Mouse (Mus musculus): ENCODE measurements around the gene Stip1.
"Not testable (repeated sequence)": the region's sequence is repeated elsewhere in the genome, so short reads cannot be mapped to it uniquely, and the experiment has no call there.

Gene Stip1

GRCm38 (mm10) chr19:7012426-7012825 lies 27.3 kb downstream of the Stip1 start:
- DNase-seq: no peak

DNA sequence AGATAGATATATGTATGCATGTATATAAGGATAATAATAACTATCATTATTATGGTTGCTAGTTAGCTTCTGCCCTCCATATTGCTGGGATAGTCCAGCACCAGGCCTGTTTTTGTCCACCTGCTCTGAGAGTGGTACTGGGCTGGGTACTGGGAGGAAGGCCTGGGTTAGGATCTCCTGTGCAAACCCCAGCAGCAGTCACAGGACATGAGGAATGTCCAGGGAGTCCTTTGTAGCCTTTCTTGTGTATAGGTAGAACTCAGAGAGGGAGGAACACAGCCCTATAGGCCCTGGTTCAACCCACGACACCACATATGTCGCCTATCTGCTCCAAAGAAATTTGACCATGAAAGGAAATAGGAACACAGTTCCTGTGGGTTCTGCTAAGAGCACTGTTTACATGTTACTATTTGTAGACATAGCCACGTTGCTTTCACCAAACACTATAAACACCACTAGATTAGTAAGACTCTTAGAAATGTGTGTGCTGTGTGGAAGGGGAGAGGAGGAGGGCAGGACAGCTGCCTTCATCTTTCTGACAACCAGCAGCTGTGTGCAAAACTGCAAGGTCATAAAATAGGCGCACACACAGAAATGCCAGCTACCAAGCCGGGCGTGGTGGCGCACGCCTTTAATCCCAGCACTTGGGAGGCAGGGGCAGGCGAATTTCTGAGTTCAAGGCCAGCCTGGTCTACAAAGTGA lies 32.7 kb downstream of the Stip1 start:
- DNase-seq: no peak

DNA sequence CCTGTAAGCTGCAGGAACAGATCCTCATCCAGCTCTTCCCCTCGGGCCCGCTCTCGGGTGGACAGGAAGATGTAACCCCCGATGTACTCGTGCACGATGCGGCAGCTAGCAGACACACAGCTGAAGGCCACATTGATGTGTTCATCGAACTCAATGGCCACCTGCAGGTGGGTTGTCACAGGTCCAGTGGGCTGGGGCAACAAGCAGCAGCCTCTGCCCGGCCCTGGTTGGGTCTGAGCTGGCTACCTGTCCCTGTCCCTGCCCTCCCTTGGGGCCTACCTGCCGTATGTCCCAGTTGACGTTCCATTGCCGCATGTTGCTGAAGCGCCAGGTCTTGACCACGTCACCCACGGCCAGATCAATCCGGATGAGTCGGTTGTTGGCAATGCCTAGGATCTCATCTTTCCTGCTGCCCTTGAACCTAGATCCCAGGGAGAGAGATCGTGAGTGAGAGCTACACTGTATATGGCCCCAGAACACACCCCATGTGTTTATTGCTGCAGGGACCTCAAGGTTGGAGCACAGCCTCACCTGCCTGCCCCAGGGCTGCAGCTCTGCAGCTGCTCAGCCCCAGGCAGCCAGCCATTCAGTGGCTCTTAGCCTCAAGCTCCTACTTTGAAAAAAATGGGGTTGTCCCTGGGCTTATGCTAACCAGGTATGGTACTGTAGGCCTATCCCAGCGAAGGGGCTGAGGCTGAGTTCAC lies 40.3 kb downstream of the Stip1 start:
- no peak for DNase-seq

DNA sequence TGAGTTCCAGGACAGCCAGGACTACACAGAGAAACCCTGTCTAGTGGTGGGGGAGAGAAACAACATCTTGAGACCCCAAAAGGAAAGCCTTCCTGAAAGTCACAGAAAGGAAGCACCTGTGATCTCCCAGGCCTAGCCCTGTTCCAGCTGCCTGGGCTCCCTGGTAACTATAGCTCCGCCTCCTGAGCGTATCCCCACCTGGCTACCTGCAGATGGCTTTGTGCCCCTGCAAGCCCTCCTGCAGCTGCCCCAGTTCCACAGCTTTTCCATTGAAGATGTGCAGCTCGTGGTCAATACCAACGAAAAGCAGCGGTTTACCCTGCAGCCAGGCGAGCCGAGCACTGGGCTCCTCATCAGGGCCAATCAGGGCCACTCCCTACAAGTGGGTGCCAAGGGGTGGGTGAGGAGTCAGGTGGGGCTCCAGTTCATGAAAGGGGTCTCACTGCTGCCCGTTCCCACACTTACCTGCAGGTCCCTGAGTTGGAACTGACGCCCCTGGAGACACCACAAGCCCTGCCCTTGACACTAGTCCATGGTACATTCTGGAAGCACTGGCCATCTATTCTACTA lies 42.0 kb downstream of the Stip1 start:
- DNase-seq: no peak

- DNase-seq: peak; percentile 89
Measured at GRCm38 (mm10) chr19:6996006-6996405, 43.8 kb downstream of the Stip1 start, which contains the start of the genes Nudt22 and Trpt1. Gene Nudt22, minus strand, starts transcription at chr19:6996117. Gene Trpt1, plus strand, starts transcription at chr19:6996131.

DNA sequence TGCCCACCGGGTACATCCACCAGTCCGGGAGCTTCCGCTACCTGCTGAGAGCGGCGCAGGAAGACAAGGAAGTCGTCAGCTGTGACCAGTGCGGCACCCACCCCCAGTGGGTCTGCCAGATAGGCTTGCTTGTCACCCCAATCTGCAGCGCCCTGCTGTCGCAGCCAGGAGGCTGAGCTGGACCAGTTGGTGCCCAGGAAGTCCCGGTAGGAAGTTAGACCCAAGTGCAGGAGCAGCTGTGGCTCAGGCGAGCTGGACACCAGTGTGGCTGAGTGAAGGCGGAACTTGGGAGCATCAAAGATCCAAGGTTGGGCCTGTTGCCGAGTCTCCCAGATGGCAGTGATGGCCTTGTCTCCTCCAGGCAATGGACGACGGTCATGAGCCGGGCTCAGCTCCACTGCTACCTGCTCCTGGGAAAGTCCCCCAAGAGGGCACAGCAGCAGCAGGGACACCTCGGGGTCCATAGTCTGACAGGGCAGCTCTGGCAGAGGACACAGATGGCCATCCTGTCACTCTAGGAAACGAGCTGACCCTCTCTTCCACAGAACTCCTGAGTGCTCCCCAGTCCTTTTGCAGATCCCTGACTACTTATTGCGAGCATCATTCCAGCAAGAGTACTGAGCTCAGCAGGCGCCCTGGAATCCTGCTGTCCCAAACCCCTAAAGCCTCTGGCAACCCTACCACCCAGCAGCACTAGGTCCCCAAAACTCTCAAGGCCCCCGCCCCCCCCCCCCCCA lies 44.3 kb downstream of the Stip1 start:
- DNase-seq: no peak

- DNase-seq: no peak
Measured at GRCm38 (mm10) chr19:6994489-6994888, 45.3 kb downstream of the Stip1 start.

GRCm38 (mm10) chr19:6994002-6994401 lies 45.8 kb downstream of the Stip1 start:
- DNase-seq: no peak

DNA sequence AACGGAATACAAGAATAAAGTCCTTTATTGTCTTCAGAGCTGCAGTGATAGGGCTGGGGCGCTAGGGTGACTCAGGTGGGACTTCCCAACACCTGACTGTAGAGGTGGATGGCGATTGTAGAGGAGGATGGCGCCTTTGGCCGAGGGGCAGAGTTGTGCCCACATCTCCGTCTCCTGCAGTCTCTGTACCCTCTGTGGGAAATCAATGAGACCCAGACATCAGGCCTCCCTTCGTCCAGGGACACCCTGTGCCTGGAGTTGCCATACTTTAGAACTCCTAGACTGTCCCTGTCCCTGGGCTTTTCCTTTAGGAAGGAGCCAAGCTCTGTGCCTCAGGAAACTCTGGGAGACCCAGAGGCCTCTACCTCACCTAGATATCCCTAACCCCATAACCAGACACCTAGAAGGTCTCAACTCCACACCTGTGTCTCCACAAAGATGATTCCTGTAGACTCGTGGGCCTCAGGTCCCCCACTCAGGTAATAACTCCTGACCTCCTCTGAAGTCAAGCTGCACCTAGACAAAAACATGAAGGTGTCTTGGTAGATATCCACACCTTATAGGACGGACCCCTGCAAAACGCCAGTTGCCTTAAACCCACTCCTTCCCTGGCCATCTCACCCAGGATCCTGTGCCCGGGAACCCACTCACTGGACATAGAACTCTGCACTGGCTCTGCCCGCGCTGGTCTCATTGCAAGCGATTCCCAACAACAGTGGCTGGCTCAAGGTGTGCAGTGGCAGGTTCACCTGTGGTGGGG lies 46.6 kb downstream of the Stip1 start:
- no peak for DNase-seq

GRCm38 (mm10) chr19:6992011-6992858 lies 47.5 kb downstream of the Stip1 start, which contains the start of gene Dnajc4:
Gene Dnajc4, minus strand, starts transcription at chr19:6992572.
- peak; percentile 97 for DNase-seq

DNA sequence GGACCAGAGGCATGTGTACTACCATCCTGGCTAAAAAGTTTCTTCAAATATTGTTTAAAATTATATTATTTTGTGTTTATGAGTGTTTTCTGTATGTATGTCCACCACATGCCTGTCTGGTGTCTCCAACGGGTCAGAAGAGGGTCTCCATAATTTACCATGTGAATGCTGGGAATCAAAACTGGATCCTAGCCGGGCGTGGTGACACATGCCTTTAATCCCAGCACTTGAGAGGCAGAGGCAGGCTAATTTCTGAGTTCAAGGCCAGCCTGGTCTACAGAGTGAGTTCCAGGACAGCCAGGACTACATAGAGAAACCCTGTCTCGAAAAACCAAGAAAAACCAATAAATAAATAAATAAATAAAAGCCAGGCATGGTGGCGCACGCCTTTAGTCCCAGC lies 48.6 kb downstream of the Stip1 start:
- DNase-seq: not testable (repeated sequence)

DNA sequence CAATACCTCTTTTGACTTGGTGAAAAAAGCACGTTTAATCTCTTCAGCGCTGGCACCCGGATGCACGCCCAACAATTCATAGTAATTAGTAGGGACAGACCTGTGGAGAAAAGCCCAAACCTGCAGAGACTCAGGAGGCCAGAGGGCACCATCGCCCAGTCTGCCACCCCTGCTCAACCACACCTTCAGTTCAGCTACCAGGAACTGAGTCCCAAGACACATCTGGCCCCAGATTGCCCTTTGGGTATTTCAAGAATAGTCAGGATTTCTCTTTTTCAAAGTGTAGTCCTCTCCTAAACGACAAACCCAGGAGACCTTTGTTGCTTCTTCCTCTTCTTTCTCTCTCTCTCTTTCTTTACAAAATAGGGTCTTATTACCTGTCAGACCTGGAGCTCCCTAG lies 49.1 kb downstream of the Stip1 start:
- no peak for DNase-seq

DNA sequence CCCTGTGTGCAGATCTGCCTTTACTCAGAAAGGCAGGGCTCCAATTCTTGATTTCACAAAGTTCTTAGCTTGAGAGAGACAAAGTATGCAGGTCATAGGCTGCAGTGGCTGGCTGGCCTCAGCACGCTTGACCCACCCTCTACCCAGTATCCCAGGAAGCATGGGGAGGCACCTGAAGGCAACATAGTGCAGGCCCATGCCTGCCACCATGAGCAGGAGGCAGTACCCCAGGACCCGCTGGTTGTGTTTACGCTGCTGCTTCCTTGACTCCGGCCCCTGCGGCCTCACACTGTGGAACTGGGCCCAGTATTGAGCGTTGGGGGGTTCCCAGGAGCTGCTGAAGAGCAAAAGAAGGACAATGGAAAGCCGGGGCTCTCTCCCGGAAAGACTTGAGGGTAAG lies 50.5 kb downstream of the Stip1 start:
- DNase-seq: no peak

DNA sequence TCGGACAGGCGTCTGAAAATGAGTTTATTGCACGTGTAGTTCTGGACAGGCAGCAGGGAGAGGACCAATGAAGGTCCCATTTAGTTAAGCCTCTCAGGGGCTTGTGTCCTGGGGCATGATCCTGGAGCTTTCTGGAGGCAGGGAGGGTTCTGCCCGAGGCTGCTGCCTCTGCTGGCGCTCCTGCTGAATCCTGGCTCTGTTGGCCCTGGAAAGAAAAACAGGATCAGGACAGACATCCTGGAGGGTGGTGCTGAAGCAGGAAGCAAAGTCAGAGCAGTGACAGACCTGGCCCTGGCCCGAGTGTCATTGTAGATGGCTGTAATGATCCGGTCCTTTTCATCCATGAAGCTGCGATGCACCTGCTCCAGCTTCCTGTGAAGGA lies 51.9 kb downstream of the Stip1 start:
- DNase-seq: no peak

GRCm38 (mm10) chr19:6987061-6987903 lies 52.5 kb downstream of the Stip1 start, which contains the start of gene Vegfb:
Gene Vegfb, minus strand, starts transcription at chr19:6987651.
- peak; percentile 66 for DNase-seq

DNA sequence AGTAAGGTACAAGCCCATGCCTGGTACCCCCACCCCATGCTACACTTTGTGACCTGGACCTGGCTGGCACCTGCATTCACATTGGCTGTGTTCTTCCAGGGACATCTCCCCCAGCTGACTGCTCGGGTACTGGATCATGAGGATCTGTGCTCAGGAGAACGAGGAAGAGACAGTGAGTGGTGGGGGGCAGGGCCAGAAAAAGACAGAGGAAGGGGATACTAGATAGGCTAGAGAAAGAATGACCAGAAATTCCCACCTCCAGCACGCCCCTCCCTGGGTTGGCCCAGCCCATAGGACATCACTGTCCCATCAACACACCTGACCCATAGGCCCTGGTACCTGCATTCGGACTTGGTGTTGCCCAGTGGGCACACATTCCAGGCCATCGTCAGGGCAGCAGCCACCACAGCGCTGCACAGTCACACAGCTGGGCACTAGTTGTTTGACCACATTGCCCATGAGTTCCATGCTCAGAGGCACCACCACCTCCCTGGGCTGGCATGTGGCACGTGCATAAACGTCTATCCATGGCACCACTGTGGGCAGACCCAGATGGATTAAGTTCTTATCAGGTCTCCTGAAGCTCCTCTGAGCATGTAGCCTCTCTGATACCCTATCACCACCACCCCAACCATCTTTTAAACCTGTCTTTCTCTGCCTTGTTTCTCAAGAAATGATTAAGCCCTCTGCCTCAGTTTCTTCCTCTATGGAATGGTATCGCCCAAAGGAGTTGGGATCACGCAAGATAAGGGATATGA lies 53.6 kb downstream of the Stip1 start:
- no peak for DNase-seq

- DNase-seq: no peak
Measured at GRCm38 (mm10) chr19:6985300-6985699, 54.5 kb downstream of the Stip1 start.

DNA sequence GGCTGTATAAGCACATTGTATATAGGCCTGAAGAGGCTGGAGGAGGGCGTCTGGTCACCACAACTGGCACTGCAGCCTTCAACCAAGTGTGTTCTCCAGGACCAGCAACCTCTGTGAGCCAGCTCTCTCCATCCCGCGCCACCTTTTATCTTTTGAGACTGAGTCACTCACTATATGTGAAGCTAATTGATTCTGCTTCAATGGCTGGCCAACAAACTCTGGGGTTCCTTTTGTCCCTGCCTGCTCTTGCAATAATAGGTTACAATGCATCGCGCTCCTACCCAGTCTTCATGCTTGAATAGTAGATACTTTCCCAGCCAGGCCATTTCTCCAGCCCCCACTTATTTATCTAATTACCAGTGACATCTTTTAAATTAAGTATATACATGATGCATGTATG lies 56.1 kb downstream of the Stip1 start:
- DNase-seq: no peak

GRCm38 (mm10) chr19:6981465-6981864 lies 58.3 kb downstream of the Stip1 start:
- no peak for DNase-seq

Data from right cerebral cortex, adult 18-20 months (tissue).